In genomic region chr3:127625296-127625695, GRCm38 (mm10) we compare ENCODE assay signal across 8 mouse cellular contexts. TPM values are rescaled to one million over a fixed set of nuclear protein-coding genes. Genes with fewer than 3 reads are reported as not detected.
A peak's percentile ranks its signal among the peaks of the same experiment; 100 is the strongest.
DNase-seq lines count a peak whose midpoint lies in the region; ATAC-seq and TF ChIP-seq lines count a peak whose summit lies in the region.

No protein-coding gene starts in this region.

- H3K4me3 ChIP-seq in bone marrow macrophage, adult 2 months (ENCODE audit: insufficient read depth, low read length), result peak overlapping the region; percentile 40
- peak overlapping the region; percentile 1; the same call in 1 of the 2 replicates for H3K4me3 ChIP-seq in macrophage (ENCODE audit: inconsistent target)

- H3K4me1 ChIP-seq in bone marrow macrophage, adult 2 months (ENCODE audit: control insufficient read depth, insufficient read depth, low read length), result 0 out of 2 replicates have a peak, but pooled peaks cover 2% of the 10 kb centered on the region

- peak; percentile 68 for TF ChIP-seq CTCF in bone marrow macrophage, adult 2 months (IDR thresholded peaks at IDR 0.05; ENCODE audit: low read depth, low read length)

- 1% methylated on average over 36 of the region's 36 CpGs for WGBS in macrophage (ENCODE audit: missing documents)

- TF ChIP-seq POLR2A in bone marrow macrophage, adult 2 months (IDR thresholded peaks at IDR 0.05; ENCODE audit: borderline replicate concordance, low read depth, low read length), result no peak

- DNase-seq in MEL-GATA-1-ER (ENCODE audit: extremely low read depth, low read depth), result peak; percentile 52
- DNase-seq in layer of hippocampus, postnatal 25 days (ENCODE audit: extremely low spot score in 1 of 2, low spot score in 1 of 2), result peak; percentile 68 to 77
- DNase-seq in right cerebral cortex, postnatal 4 days, result peak; percentile 79
- DNase-seq in yolk sac, embryonic 10.5 days (ENCODE audit: low spot score), result peak; percentile 69

- no peaks in the 10 kb centered on the region for H3K79me2 ChIP-seq in macrophage (ENCODE audit: inconsistent target)

- H3K36me3 ChIP-seq in macrophage (ENCODE audit: inconsistent target), result no peaks in the 10 kb centered on the region

- H3K27ac ChIP-seq in bone marrow macrophage, adult 2 months (ENCODE audit: insufficient read depth, low read depth, low read length), result no peak overlapping the region
- no peak overlapping the region for H3K27ac ChIP-seq in macrophage

- ATAC-seq in erythroid progenitor cell, adult 5-6 weeks (replicated peaks; ENCODE audit: low FRiP score, poor library complexity, severe bottlenecking), result peak; percentile 79
- peak; percentile 82 for ATAC-seq in hematopoietic stem cell, adult 5-6 weeks (replicated peaks in 1 of 2; ENCODE audit: insufficient read depth in 1 of 2, low FRiP score in 2 of 2, low TSS enrichment in 1 of 2, low read depth in 1 of 2, poor library complexity in 2 of 2, severe bottlenecking in 2 of 2)

RNA-seq across cellular contexts. Expression of gene Neurog2, which starts 7.6 kb away (rescaled TPM):
- not detected in 2 replicates for polyA plus RNA-seq in bone marrow macrophage, adult 2 months (2012; ENCODE audit: insufficient read depth, insufficient read length, missing spikeins)
- total RNA-seq in erythroid progenitor cell, adult 5-6 weeks (2015; ENCODE audit: low replicate concordance), result not detected in 2 replicates
- not detected in 2 replicates for total RNA-seq in erythroid progenitor cell, adult 5-6 weeks (2017; ENCODE audit: low replicate concordance)
- total RNA-seq in hematopoietic stem cell, adult 5-6 weeks (2017), result not detected in 2 replicates
- 1 to 10 TPM; 1.7 TPM for total RNA-seq in layer of hippocampus, postnatal 25 days (2021)
- total RNA-seq in macrophage (2018; cell fraction: chromatin; rRNA removed), result not detected
- total RNA-seq in macrophage (2018; cell fraction: cytosol; rRNA removed), result not detected
- total RNA-seq in macrophage (2018; cell fraction: nucleus; rRNA removed), result not detected
- not detected in 3 replicates for polyA plus RNA-seq in macrophage (2018)
